Mouse (Mus musculus): Measurements from ENCODE around the gene Nr2f2. TPM values are rescaled to one million over a fixed set of nuclear protein-coding genes. Genes with fewer than 3 reads are reported as not detected.

Gene Nr2f2
- polyA plus RNA-seq, 1 experiment, result 231 TPM

- 54% methylated on average over 30 of the region's 30 CpGs for whole genome bisulfite sequencing
- Histone ChIP-seq H3K4me3 (replicated peaks; ENCODE audit: extremely low read depth, low read depth, low read length) (no peak overlapping the region), H3K4me1 (ENCODE audit: control insufficient read depth, insufficient read depth, low read length) (peaks cover 2% of the 10 kb centered on the region)
- peak; percentile 2 for DNase-seq
- no peak for TF ChIP-seq POLR2A (IDR thresholded peaks at IDR 0.05; ENCODE audit: borderline replicate concordance, extremely low read depth, low read depth, low read length)
- no peak for TF ChIP-seq CTCF (IDR thresholded peaks at IDR 0.05; ENCODE audit: insufficient read depth, low read length)
Measured at GRCm38 (mm10) chr7:70348064-70348976, 18.2 kb downstream of the Nr2f2 start.

- Histone ChIP-seq H3K4me3 (replicated peaks; ENCODE audit: extremely low read depth, low read depth, low read length) (no peak overlapping the region), H3K4me1 (ENCODE audit: control insufficient read depth, insufficient read depth, low read length) (peaks cover 2% of the 10 kb centered on the region)
- TF ChIP-seq CTCF (IDR thresholded peaks at IDR 0.05; ENCODE audit: insufficient read depth, low read length) (no peak), POLR2A (IDR thresholded peaks at IDR 0.05; ENCODE audit: borderline replicate concordance, extremely low read depth, low read depth, low read length) (no peak)
- no peak for DNase-seq
- 45% methylated on average over 14 of the region's 14 CpGs for WGBS
Measured at GRCm38 (mm10) chr7:70347618-70347958, 18.9 kb downstream of the Nr2f2 start.

- WGBS, result 48% methylated on average over 20 of the region's 20 CpGs
- Histone ChIP-seq H3K4me1 (ENCODE audit: control insufficient read depth, insufficient read depth, low read length) (peaks cover 2% of the 10 kb centered on the region), H3K4me3 (replicated peaks; ENCODE audit: extremely low read depth, low read depth, low read length) (no peak overlapping the region)
- DNase-seq, result no peak
- no peak for TF ChIP-seq CTCF (IDR thresholded peaks at IDR 0.05; ENCODE audit: insufficient read depth, low read length)
- no peak for TF ChIP-seq POLR2A (IDR thresholded peaks at IDR 0.05; ENCODE audit: borderline replicate concordance, extremely low read depth, low read depth, low read length)
Measured at GRCm38 (mm10) chr7:70346951-70347617, 19.5 kb downstream of the Nr2f2 start.

GRCm38 (mm10) chr7:70346010-70346536 lies 20.5 kb downstream of the Nr2f2 start:
- Histone ChIP-seq H3K4me3 (replicated peaks; ENCODE audit: extremely low read depth, low read depth, low read length) (peak overlapping the region; percentile 63), H3K4me1 (ENCODE audit: control insufficient read depth, insufficient read depth, low read length) (peaks cover 2% of the 10 kb centered on the region)
- TF ChIP-seq POLR2A (IDR thresholded peaks at IDR 0.05; ENCODE audit: borderline replicate concordance, extremely low read depth, low read depth, low read length), result no peak
- TF ChIP-seq CTCF (IDR thresholded peaks at IDR 0.05; ENCODE audit: insufficient read depth, low read length), result peak; percentile 46
- under 1% methylated on average over 35 of the region's 35 CpGs for WGBS
- DNase-seq, result peak; percentile 68

GRCm38 (mm10) chr7:70343426-70343825 lies 23.1 kb downstream of the Nr2f2 start:
- peaks cover 2% of the 10 kb centered on the region; the same call in 1 of the 2 replicates for H3K4me1 ChIP-seq (ENCODE audit: control insufficient read depth, insufficient read depth, low read length)
- no peak overlapping the region for H3K4me3 ChIP-seq (replicated peaks; ENCODE audit: extremely low read depth, low read depth, low read length)
- WGBS, result 61% methylated on average over 5 of the region's 5 CpGs
- TF ChIP-seq CTCF (IDR thresholded peaks at IDR 0.05; ENCODE audit: insufficient read depth, low read length) (no peak), POLR2A (IDR thresholded peaks at IDR 0.05; ENCODE audit: borderline replicate concordance, extremely low read depth, low read depth, low read length) (no peak)
- DNase-seq, result no peak

- Histone ChIP-seq H3K4me3 (replicated peaks; ENCODE audit: extremely low read depth, low read depth, low read length) (no peak overlapping the region), H3K4me1 (ENCODE audit: control insufficient read depth, insufficient read depth, low read length) (peaks cover 2% of the 10 kb centered on the region; the same call in 1 of the 2 replicates)
- TF ChIP-seq POLR2A (IDR thresholded peaks at IDR 0.05; ENCODE audit: borderline replicate concordance, extremely low read depth, low read depth, low read length) (no peak), CTCF (IDR thresholded peaks at IDR 0.05; ENCODE audit: insufficient read depth, low read length) (no peak)
- 53% methylated on average over 8 of the region's 8 CpGs for WGBS
- DNase-seq, result no peak
Measured at GRCm38 (mm10) chr7:70342771-70343170, 23.8 kb downstream of the Nr2f2 start.

GRCm38 (mm10) chr7:70342076-70342475 lies 24.5 kb downstream of the Nr2f2 start:
- DNase-seq, result no peak
- H3K4me3 ChIP-seq (replicated peaks; ENCODE audit: extremely low read depth, low read depth, low read length), result no peak overlapping the region
- 62% methylated on average over 2 of the region's 2 CpGs for WGBS
- no peak for TF ChIP-seq POLR2A (IDR thresholded peaks at IDR 0.05; ENCODE audit: borderline replicate concordance, extremely low read depth, low read depth, low read length)
- no peak for TF ChIP-seq CTCF (IDR thresholded peaks at IDR 0.05; ENCODE audit: insufficient read depth, low read length)
- H3K4me1 ChIP-seq (ENCODE audit: control insufficient read depth, insufficient read depth, low read length), result peaks cover 2% of the 10 kb centered on the region; the same call in 1 of the 2 replicates

- WGBS, result 74% methylated on average over 12 of the region's 12 CpGs
- DNase-seq, result no peak
- no peak for TF ChIP-seq POLR2A (IDR thresholded peaks at IDR 0.05; ENCODE audit: borderline replicate concordance, extremely low read depth, low read depth, low read length)
- no peak for TF ChIP-seq CTCF (IDR thresholded peaks at IDR 0.05; ENCODE audit: insufficient read depth, low read length)
- Histone ChIP-seq H3K4me1 (ENCODE audit: control insufficient read depth, insufficient read depth, low read length) (no peaks in the 10 kb centered on the region), H3K4me3 (replicated peaks; ENCODE audit: extremely low read depth, low read depth, low read length) (no peak overlapping the region)
Measured at GRCm38 (mm10) chr7:70339998-70340630, 26.4 kb downstream of the Nr2f2 start.

GRCm38 (mm10) chr7:70338265-70338640 lies 28.3 kb downstream of the Nr2f2 start:
- 50% methylated on average over 7 of the region's 7 CpGs for WGBS
- Histone ChIP-seq H3K4me1 (ENCODE audit: control insufficient read depth, insufficient read depth, low read length) (no peaks in the 10 kb centered on the region), H3K4me3 (replicated peaks; ENCODE audit: extremely low read depth, low read depth, low read length) (no peak overlapping the region)
- no peak for DNase-seq
- TF ChIP-seq CTCF (IDR thresholded peaks at IDR 0.05; ENCODE audit: insufficient read depth, low read length) (no peak), POLR2A (IDR thresholded peaks at IDR 0.05; ENCODE audit: borderline replicate concordance, extremely low read depth, low read depth, low read length) (no peak)

All from lung, adult 2 months (tissue).